Mouse (Mus musculus): ENCODE measurements at regions not wholly inside any gene's neighbourhood (a gene's known extent, or its start where the extent isn't known, plus 50 kb on each side); places are given as distances from the start of the nearest gene placed in this dataset.

GRCm38 (mm10) chr11:8065811-8066210 lies 598.5 kb downstream of the Tns3 start:
- TF ChIP-seq CTCF (IDR thresholded peaks at IDR 0.05; ENCODE audit: low read depth) (no peak), EP300 (IDR thresholded peaks at IDR 0.05; ENCODE audit: low read depth) (no peak)
